Mouse (Mus musculus) myocyte (in vitro differentiated cells): ENCODE data around the gene Aldh3b1. TPM values are rescaled to one million over a fixed set of nuclear protein-coding genes. Genes with fewer than 3 reads are reported as not detected.
"Not testable (repeated sequence)": the region's sequence is repeated elsewhere in the genome, so short reads cannot be mapped to it uniquely, and the experiment has no call there.

ENCODE experiments used
- H3K27me3 ChIP-seq: one replicate; pipeline ENCODE4 v1.6.1; 2011; ENCODE audit not compliant: control insufficient read depth, insufficient read depth, insufficient read length
- H3K36me3 ChIP-seq: one replicate; pipeline ENCODE4 v1.6.1; 2011; ENCODE audit not compliant: control insufficient read depth, insufficient read depth
- H3K4me2 ChIP-seq: one replicate; pipeline ENCODE4 v1.6.1; 2011; ENCODE audit warnings: low read depth, control low read depth
- H3K4me3 ChIP-seq: one replicate; pipeline ENCODE4 v1.5.1; 2011; ENCODE audit warnings: mild to moderate bottlenecking, control low read depth, moderate library complexity
- H3K79me2 ChIP-seq: one replicate; pipeline ENCODE4 v1.6.1; 2011; ENCODE audit not compliant: control insufficient read depth, insufficient read depth
- H3ac ChIP-seq: one replicate; pipeline ENCODE4 v1.6.1; 2011; ENCODE audit not compliant: control insufficient read depth, insufficient read length
- CEBPB ChIP-seq: IDR thresholded peaks from 2 replicates; pipeline ENCODE4 v1.6.1; 2011; ENCODE audit warnings: mild to moderate bottlenecking, moderate library complexity; ENCODE audit not compliant: poor library complexity, insufficient read depth, severe bottlenecking
- E2F4 ChIP-seq: IDR thresholded peaks from one replicate; pipeline ENCODE4 v1.6.1; 2011; ENCODE audit warnings: mild to moderate bottlenecking, control low read depth, moderate library complexity; ENCODE audit not compliant: insufficient read depth
- MAX ChIP-seq: IDR thresholded peaks from one replicate; pipeline ENCODE4 v1.6.1; 2011; ENCODE audit warnings: low read depth, mild to moderate bottlenecking, control low read depth
- MYOD1 ChIP-seq, 3 experiments: IDR thresholded peaks; one replicate each; pipeline ENCODE4 v1.6.1; 2011; ENCODE audit warnings: control low read depth in 2 of 3, low read depth in 2 of 3, mild to moderate bottlenecking in 2 of 3, moderate library complexity in 1 of 3; ENCODE audit not compliant: insufficient read length in 2 of 3, control insufficient read depth in 1 of 3
- MYOG ChIP-seq, 3 experiments: IDR thresholded peaks; one replicate each; pipeline ENCODE4 v1.6.1; 2011; ENCODE audit warnings: control low read depth in 2 of 3, low read depth in 2 of 3, mild to moderate bottlenecking in 2 of 3; ENCODE audit not compliant: insufficient read length in 2 of 3, control insufficient read depth in 1 of 3, insufficient read depth in 1 of 3
- POLR2A ChIP-seq: IDR thresholded peaks from one replicate; pipeline ENCODE4 v1.6.1; 2011; ENCODE audit warnings: low read depth, mild to moderate bottlenecking, control low read depth, moderate library complexity; ENCODE audit not compliant: insufficient read length
- POLR2AphosphoS2 ChIP-seq: IDR thresholded peaks from one replicate; pipeline ENCODE4 v1.6.1; 2011; ENCODE audit warnings: low read depth, control low read depth; ENCODE audit not compliant: insufficient read length
- REST ChIP-seq: IDR thresholded peaks from one replicate; pipeline ENCODE4 v1.6.1; 2011; ENCODE audit warnings: mild to moderate bottlenecking, control low read depth, moderate library complexity; ENCODE audit not compliant: insufficient read depth, insufficient read length
- SRF ChIP-seq: IDR thresholded peaks from one replicate; pipeline ENCODE4 v1.6.1; 2011; ENCODE audit warnings: low read depth; ENCODE audit not compliant: control insufficient read depth, insufficient read length
- TCF12 ChIP-seq: IDR thresholded peaks from one replicate; pipeline ENCODE4 v1.6.1; 2011; ENCODE audit warnings: mild to moderate bottlenecking, control low read depth; ENCODE audit not compliant: poor library complexity, insufficient read depth, severe bottlenecking
- TCF3 ChIP-seq: IDR thresholded peaks from one replicate; pipeline ENCODE4 v1.6.1; 2011; ENCODE audit warnings: low read depth, control low read depth; ENCODE audit not compliant: insufficient read length
- USF1 ChIP-seq: IDR thresholded peaks from one replicate; pipeline ENCODE4 v1.6.1; 2011; ENCODE audit warnings: low read depth, mild to moderate bottlenecking, control low read depth, moderate library complexity
- polyA plus RNA-seq: library from polyadenylated mRNA; unstranded; fragments of >200 nt; fragmentation: generic; extraction: Trizol; gene quantifications from one replicate; pipeline ENCODE4 v1.2.1, GENCODE M21; 2012; ENCODE audit warnings: missing spikeins

Gene Aldh3b1
- polyA plus RNA-seq, 1 experiment: 51.8 TPM

DNA sequence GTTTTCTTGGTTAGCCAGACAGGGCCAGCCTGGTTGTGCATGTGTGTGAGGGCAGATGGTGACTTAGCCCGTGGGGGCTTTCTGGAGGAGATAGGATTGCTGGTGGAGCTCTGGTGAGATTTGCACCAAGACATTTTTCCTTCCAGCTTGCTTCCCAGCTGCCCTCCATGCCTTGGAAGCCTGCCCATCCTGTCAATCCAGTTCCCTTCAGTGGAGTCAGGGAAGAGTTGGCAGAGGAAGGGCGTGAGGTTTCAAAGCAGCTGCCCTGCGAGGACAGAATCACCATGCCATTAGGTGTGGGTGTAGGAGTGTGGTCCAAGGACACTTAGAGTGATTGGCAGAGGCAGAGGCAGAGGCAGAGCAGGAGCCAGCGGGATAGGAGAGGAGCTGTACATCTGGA lies 28.9 kb upstream of the Aldh3b1 start, which contains the start of gene Aldh3b3:
TSS of gene Aldh3b3 (plus strand) at position 176 of the 400 bp plus-strand sequence.
- H3K27me3 ChIP-seq: no peaks in the 10 kb centered on the region
- no peaks in the 10 kb centered on the region for H3K79me2 ChIP-seq
- no peak within 1 kb of the TSS for H3K4me3 ChIP-seq
- H3K4me2 ChIP-seq: peak within 1 kb of the TSS; percentile 16
- H3ac ChIP-seq: no peak within 1 kb of the TSS
- TF ChIP-seq MYOG (IDR thresholded peaks at IDR 0.05; ENCODE audit: control insufficient read depth in 1 of 3, insufficient read depth in 1 of 3, insufficient read length in 2 of 3, low read depth in 2 of 3) (peak in 1 of 3 experiments; percentile 31), POLR2AphosphoS2 (no peak), MYOD1 (IDR thresholded peaks at IDR 0.05; ENCODE audit: control insufficient read depth in 1 of 3, insufficient read length in 2 of 3, low read depth in 2 of 3) (peak in 2 of 3 experiments; percentile 66 to 85)
- H3K36me3 ChIP-seq: no peaks in the 10 kb centered on the region

DNA sequence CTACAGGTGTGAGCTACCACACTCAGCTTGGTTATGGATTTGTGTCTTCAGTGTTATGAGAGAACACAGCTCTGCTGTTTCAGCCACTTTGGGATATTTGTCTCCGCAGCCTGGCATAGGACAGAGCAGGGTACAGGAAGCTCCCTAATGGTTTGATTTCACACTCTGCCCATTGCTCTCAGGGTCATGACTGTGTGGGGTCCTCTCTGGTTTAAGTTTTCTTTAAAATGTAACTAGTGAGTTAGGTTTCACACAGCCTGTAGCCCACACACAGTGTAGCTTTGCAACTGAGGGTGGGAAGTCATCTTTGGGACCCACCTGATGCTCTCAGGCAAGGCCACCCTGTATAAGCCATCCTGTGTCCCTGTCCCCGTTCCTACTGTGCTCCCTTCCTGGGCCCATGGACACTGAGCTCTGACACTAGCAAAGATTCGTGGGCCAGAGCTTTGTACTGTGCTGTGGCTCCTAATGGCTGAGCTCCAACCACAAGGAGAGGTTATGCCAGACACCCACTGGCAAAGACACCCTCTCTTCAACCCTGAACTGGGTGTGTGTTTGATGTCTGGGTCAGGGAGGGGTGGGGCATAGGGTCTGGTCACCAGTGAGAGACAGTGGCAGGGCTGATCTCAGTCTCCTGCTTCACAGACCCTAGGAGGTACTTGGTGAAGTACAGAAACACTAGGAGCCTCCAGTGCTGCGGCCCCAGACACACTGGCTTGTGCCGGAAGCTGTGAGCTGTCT lies 27.9 kb upstream of the Aldh3b1 start:
- H3K4me2 ChIP-seq, H3ac ChIP-seq, H3K27me3 ChIP-seq, H3K36me3 ChIP-seq, H3K4me3 ChIP-seq, H3K79me2 ChIP-seq: not testable (repeated sequence)

DNA sequence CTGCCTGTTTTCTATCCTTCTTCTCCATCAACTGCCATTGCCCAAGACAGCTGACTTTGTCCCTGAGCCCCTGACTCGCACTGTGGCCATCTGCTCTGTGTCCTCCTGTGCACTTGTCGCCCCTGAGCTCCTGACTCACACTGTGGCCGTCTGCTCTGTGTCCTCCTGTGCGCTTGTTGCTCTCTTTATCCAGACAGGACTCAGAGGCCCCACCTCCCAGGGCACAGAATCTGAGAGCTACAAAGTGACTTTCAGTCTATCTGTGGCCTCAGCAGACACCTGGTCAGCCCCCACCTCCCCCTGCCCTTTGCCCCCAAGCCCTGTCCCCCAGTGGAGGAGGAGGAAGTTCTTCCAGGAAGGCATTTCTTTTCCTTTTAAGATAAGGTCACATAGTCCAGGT lies 26.2 kb upstream of the Aldh3b1 start:
- Histone ChIP-seq H3K27me3 (no peaks in the 10 kb centered on the region), H3K4me3 (no peak overlapping the region), H3K36me3 (no peaks in the 10 kb centered on the region), H3K79me2 (no peaks in the 10 kb centered on the region), H3K4me2 (no peak overlapping the region), H3ac (no peak overlapping the region)
- TF ChIP-seq E2F4 (no peak), CEBPB (no peak), MAX (no peak), POLR2A (no peak), SRF (no peak), MYOD1 (IDR thresholded peaks at IDR 0.05; ENCODE audit: control insufficient read depth in 1 of 3, insufficient read length in 2 of 3, low read depth in 2 of 3) (peak in 2 of 3 experiments; percentile 51 to 76), POLR2AphosphoS2 (no peak), MYOG (IDR thresholded peaks at IDR 0.05; ENCODE audit: control insufficient read depth in 1 of 3, insufficient read depth in 1 of 3, insufficient read length in 2 of 3, low read depth in 2 of 3) (peak in 2 of 3 experiments; percentile 60 to 76)

GRCm38 (mm10) chr19:3955033-3955432 lies 25.4 kb upstream of the Aldh3b1 start:
- Histone ChIP-seq H3ac (no peak overlapping the region), H3K36me3 (no peaks in the 10 kb centered on the region), H3K27me3 (no peaks in the 10 kb centered on the region), H3K4me3 (no peak overlapping the region), H3K79me2 (no peaks in the 10 kb centered on the region), H3K4me2 (no peak overlapping the region)
- no peak for TF ChIP-seq TCF3
- TF ChIP-seq USF1: no peak

DNA sequence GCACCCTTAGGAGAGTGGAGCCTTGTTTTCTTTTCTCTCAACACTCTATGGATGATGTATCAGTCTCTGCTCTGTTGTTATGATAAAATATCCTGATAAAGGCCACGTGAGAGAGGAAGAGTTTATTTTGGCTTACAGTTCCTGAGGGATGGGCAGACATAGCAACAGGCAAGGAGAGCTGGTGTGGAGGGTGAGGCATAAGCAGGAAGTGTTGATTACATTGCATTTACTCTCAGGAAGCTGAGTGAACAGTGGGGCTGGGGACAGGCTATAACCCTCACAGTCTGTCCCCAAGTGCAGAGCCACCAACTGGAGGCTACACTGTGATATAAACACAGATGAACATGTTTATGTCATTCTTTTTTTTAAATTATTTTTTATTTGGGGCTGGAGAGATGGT lies 22.5 kb upstream of the Aldh3b1 start:
- H3K4me3 ChIP-seq: no peak overlapping the region
- H3K36me3 ChIP-seq: no peaks in the 10 kb centered on the region
- H3K4me2 ChIP-seq: no peak overlapping the region
- TF ChIP-seq MAX (no peak), MYOD1 (IDR thresholded peaks at IDR 0.05; ENCODE audit: control insufficient read depth in 1 of 3, insufficient read length in 2 of 3, low read depth in 2 of 3) (no peak), USF1 (no peak), SRF (no peak), TCF12 (no peak), TCF3 (no peak), POLR2AphosphoS2 (no peak), CEBPB (no peak), MYOG (IDR thresholded peaks at IDR 0.05; ENCODE audit: control insufficient read depth in 1 of 3, insufficient read depth in 1 of 3, insufficient read length in 2 of 3, low read depth in 2 of 3) (no peak), POLR2A (no peak), REST (no peak), E2F4 (no peak)
- H3ac ChIP-seq: no peak overlapping the region
- no peaks in the 10 kb centered on the region for H3K27me3 ChIP-seq
- H3K79me2 ChIP-seq: no peaks in the 10 kb centered on the region

DNA sequence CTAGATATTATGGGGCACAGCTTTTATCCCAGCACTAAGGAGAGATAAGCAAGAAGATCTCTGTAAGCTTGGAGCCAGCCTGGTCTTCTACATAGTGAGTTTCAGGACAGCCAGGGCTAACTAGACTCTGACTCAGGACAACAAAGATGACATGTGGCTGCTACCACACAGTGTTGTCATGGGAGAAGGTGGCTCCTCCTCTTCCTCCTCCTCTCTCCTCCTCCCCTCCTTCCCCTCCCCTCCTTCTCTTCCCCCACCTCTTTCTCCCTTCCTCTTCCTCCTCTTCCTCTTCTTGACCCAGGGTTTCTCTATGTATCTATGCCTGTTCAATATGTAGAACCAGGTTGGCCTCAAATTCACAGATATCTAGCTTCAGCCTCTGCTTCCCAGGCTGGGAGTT lies 21.9 kb upstream of the Aldh3b1 start:
- Histone ChIP-seq H3K4me2 (no peak overlapping the region), H3K36me3 (no peaks in the 10 kb centered on the region), H3ac (no peak overlapping the region), H3K4me3 (no peak overlapping the region), H3K79me2 (no peaks in the 10 kb centered on the region), H3K27me3 (no peaks in the 10 kb centered on the region)
- TF ChIP-seq MAX: no peak
- no peak for TF ChIP-seq TCF3
